Mouse (Mus musculus): ENCODE results near the gene Slc7a8. TPM values are rescaled to one million over a fixed set of nuclear protein-coding genes. Genes with fewer than 3 reads are reported as not detected.

Gene Slc7a8
- polyA plus RNA-seq, 1 experiment from 2014 or later, result 4.4 TPM

GRCm38 (mm10) chr14:54712861-54713260, 68.9 kb downstream of the Slc7a8 start:
- Histone ChIP-seq H3K9me3 (no peaks in the 10 kb centered on the region), H3K27me3 (no peaks in the 10 kb centered on the region), H3K4me1 (0 out of 2 replicates have a peak, but pooled peaks cover 5% of the 10 kb centered on the region), H3K27ac (no peak overlapping the region), H3K36me3 (no peaks in the 10 kb centered on the region), H3K9ac (no peak overlapping the region), H3K4me2 (replicated peaks) (no peak overlapping the region), H3K4me3 (no peak overlapping the region)
- 40% methylated on average over 8 of the region's 8 CpGs for WGBS
- ATAC-seq (ENCODE audit: insufficient number of reproducible peaks, insufficient read depth, low FRiP score, low TSS enrichment), result no peak

GRCm38 (mm10) chr14:54712074-54712473, 69.7 kb downstream of the Slc7a8 start, which contains the start of gene Cebpe:
Gene Cebpe (minus strand): TSS chr14:54712174.
- Histone ChIP-seq H3K4me3 (no peak within 1 kb of the TSS), H3K27me3 (no peaks in the 10 kb centered on the region), H3K9ac (no peak within 1 kb of the TSS), H3K4me2 (replicated peaks) (no peak within 1 kb of the TSS), H3K4me1 (0 out of 2 replicates have a peak, but pooled peaks cover 5% of the 10 kb centered on the region), H3K36me3 (no peaks in the 10 kb centered on the region), H3K9me3 (no peaks in the 10 kb centered on the region), H3K27ac (no peak within 1 kb of the TSS)
- WGBS, result 88% methylated on average over 7 of the region's 7 CpGs
- no peak for ATAC-seq (ENCODE audit: insufficient number of reproducible peaks, insufficient read depth, low FRiP score, low TSS enrichment)

GRCm38 (mm10) chr14:54709054-54709453, 72.7 kb downstream of the Slc7a8 start:
- Histone ChIP-seq H3K4me1 (no peaks in the 10 kb centered on the region), H3K27ac (no peak overlapping the region), H3K36me3 (no peaks in the 10 kb centered on the region), H3K4me3 (no peak overlapping the region), H3K9ac (no peak overlapping the region), H3K27me3 (no peaks in the 10 kb centered on the region), H3K9me3 (no peaks in the 10 kb centered on the region), H3K4me2 (replicated peaks) (no peak overlapping the region)
- no peak for ATAC-seq (ENCODE audit: insufficient number of reproducible peaks, insufficient read depth, low FRiP score, low TSS enrichment)
- 79% methylated on average over 9 of the region's 9 CpGs for WGBS

GRCm38 (mm10) chr14:54706589-54707320, 75.0 kb downstream of the Slc7a8 start:
- H3K9ac ChIP-seq, result no peak overlapping the region
- 56% methylated on average over 17 of the region's 17 CpGs for WGBS

GRCm38 (mm10) chr14:54705844-54706243, 75.9 kb downstream of the Slc7a8 start:
- Histone ChIP-seq H3K9me3 (no peaks in the 10 kb centered on the region), H3K9ac (no peak overlapping the region), H3K4me2 (replicated peaks) (no peak overlapping the region), H3K4me1 (no peaks in the 10 kb centered on the region), H3K36me3 (no peaks in the 10 kb centered on the region), H3K27me3 (0 out of 2 replicates have a peak, but pooled peaks cover 3% of the 10 kb centered on the region), H3K4me3 (no peak overlapping the region), H3K27ac (no peak overlapping the region)
- WGBS, result 49% methylated on average over 5 of the region's 5 CpGs
- ATAC-seq (ENCODE audit: insufficient number of reproducible peaks, insufficient read depth, low FRiP score, low TSS enrichment), result no peak

More at GRCm38 (mm10) chr14:54706589-54707320, 75.0 kb downstream of the Slc7a8 start:
- H3K27me3 ChIP-seq, result 0 out of 2 replicates have a peak, but pooled peaks cover 3% of the 10 kb centered on the region
- no peak overlapping the region for H3K4me2 ChIP-seq (replicated peaks)
- H3K9me3 ChIP-seq, result no peaks in the 10 kb centered on the region
- no peaks in the 10 kb centered on the region for H3K4me1 ChIP-seq
- H3K27ac ChIP-seq, result no peak overlapping the region
- H3K36me3 ChIP-seq, result no peaks in the 10 kb centered on the region
- no peak overlapping the region for H3K4me3 ChIP-seq
- ATAC-seq (ENCODE audit: insufficient number of reproducible peaks, insufficient read depth, low FRiP score, low TSS enrichment), result no peak

- no peaks in the 10 kb centered on the region for H3K9me3 ChIP-seq
- ATAC-seq (ENCODE audit: insufficient number of reproducible peaks, insufficient read depth, low FRiP score, low TSS enrichment), result no peak
- no peak overlapping the region for H3K9ac ChIP-seq
- 71% methylated on average over 10 of the region's 10 CpGs for WGBS
- H3K36me3 ChIP-seq, result no peaks in the 10 kb centered on the region
- H3K4me3 ChIP-seq, result no peak overlapping the region
- H3K4me2 ChIP-seq (replicated peaks), result no peak overlapping the region
- no peaks in the 10 kb centered on the region for H3K4me1 ChIP-seq
- H3K27ac ChIP-seq, result no peak overlapping the region
- 0 out of 2 replicates have a peak, but pooled peaks cover 3% of the 10 kb centered on the region for H3K27me3 ChIP-seq
These were observed 78.5 kb downstream of the Slc7a8 start for GRCm38 (mm10) chr14:54703207-54703606.

GRCm38 (mm10) chr14:54701298-54701697, 80.4 kb downstream of the Slc7a8 start:
- Histone ChIP-seq H3K4me1 (no peaks in the 10 kb centered on the region), H3K9ac (no peak overlapping the region), H3K9me3 (no peaks in the 10 kb centered on the region), H3K4me3 (no peak overlapping the region), H3K27me3 (0 out of 2 replicates have a peak, but pooled peaks cover 3% of the 10 kb centered on the region), H3K4me2 (replicated peaks) (no peak overlapping the region), H3K36me3 (no peaks in the 10 kb centered on the region), H3K27ac (no peak overlapping the region)
- 8% methylated on average over 6 of the region's 6 CpGs for WGBS
- no peak for ATAC-seq (ENCODE audit: insufficient number of reproducible peaks, insufficient read depth, low FRiP score, low TSS enrichment)

GRCm38 (mm10) chr14:54699586-54699985, 82.2 kb downstream of the Slc7a8 start:
- ATAC-seq (ENCODE audit: insufficient number of reproducible peaks, insufficient read depth, low FRiP score, low TSS enrichment), result no peak
- Histone ChIP-seq H3K27me3 (0 out of 2 replicates have a peak, but pooled peaks cover 3% of the 10 kb centered on the region), H3K27ac (no peak overlapping the region), H3K4me3 (no peak overlapping the region), H3K9ac (no peak overlapping the region), H3K4me2 (replicated peaks) (no peak overlapping the region), H3K9me3 (no peaks in the 10 kb centered on the region), H3K36me3 (no peaks in the 10 kb centered on the region), H3K4me1 (no peaks in the 10 kb centered on the region)
- WGBS, result 57% methylated on average over 3 of the region's 3 CpGs

- H3K4me1 ChIP-seq, result no peaks in the 10 kb centered on the region
- H3K27ac ChIP-seq, result no peak within 1 kb of the TSS
- no peak for ATAC-seq (ENCODE audit: insufficient number of reproducible peaks, insufficient read depth, low FRiP score, low TSS enrichment)
- no peak within 1 kb of the TSS for H3K4me2 ChIP-seq (replicated peaks)
- peaks cover 3% of the 10 kb centered on the region; the same call in 1 of the 2 replicates for H3K36me3 ChIP-seq
- 0 out of 2 replicates have a peak, but pooled peaks cover 3% of the 10 kb centered on the region for H3K27me3 ChIP-seq
- H3K9me3 ChIP-seq, result no peaks in the 10 kb centered on the region
- 61% methylated on average over 4 of the region's 4 CpGs for WGBS
- no peak within 1 kb of the TSS for H3K9ac ChIP-seq
- no peak within 1 kb of the TSS for H3K4me3 ChIP-seq
These were observed 83.0 kb downstream of the Slc7a8 start, which contains the start of gene Gm29776 for GRCm38 (mm10) chr14:54698733-54699132. Gene Gm29776 (minus strand): TSS chr14:54698833.

GRCm38 (mm10) chr14:54696752-54697151, 85.0 kb downstream of the Slc7a8 start:
- no peak for ATAC-seq (ENCODE audit: insufficient number of reproducible peaks, insufficient read depth, low FRiP score, low TSS enrichment)

GRCm38 (mm10) chr14:54695042-54695441, 86.7 kb downstream of the Slc7a8 start:
- Histone ChIP-seq H3K4me2 (replicated peaks) (no peak overlapping the region), H3K9me3 (no peaks in the 10 kb centered on the region), H3K4me1 (no peaks in the 10 kb centered on the region), H3K27me3 (no peaks in the 10 kb centered on the region), H3K27ac (no peak overlapping the region), H3K4me3 (no peak overlapping the region), H3K36me3 (peaks cover 25% of the 10 kb centered on the region), H3K9ac (no peak overlapping the region)
- ATAC-seq (ENCODE audit: insufficient number of reproducible peaks, insufficient read depth, low FRiP score, low TSS enrichment), result no peak
- 84% methylated on average over 6 of the region's 6 CpGs for WGBS

More at GRCm38 (mm10) chr14:54696752-54697151, 85.0 kb downstream of the Slc7a8 start:
- no peak overlapping the region for H3K4me3 ChIP-seq
- H3K4me2 ChIP-seq (replicated peaks), result no peak overlapping the region
- H3K9ac ChIP-seq, result no peak overlapping the region
- no peaks in the 10 kb centered on the region for H3K9me3 ChIP-seq
- no peaks in the 10 kb centered on the region for H3K27me3 ChIP-seq
- WGBS, result 71% methylated on average over 4 of the region's 4 CpGs
- no peaks in the 10 kb centered on the region for H3K4me1 ChIP-seq
- H3K27ac ChIP-seq, result no peak overlapping the region
- H3K36me3 ChIP-seq, result peaks cover 15% of the 10 kb centered on the region; the same call in 1 of the 2 replicates

- H3K27ac ChIP-seq, result peak overlapping the region; percentile 96
- H3K36me3 ChIP-seq, result peaks cover 29% of the 10 kb centered on the region
- H3K9ac ChIP-seq, result peak overlapping the region; percentile 71
- peak overlapping the region; percentile 84 for H3K4me3 ChIP-seq
- no peak for ATAC-seq (ENCODE audit: insufficient number of reproducible peaks, insufficient read depth, low FRiP score, low TSS enrichment)
- H3K4me2 ChIP-seq (replicated peaks), result peak overlapping the region; percentile 63
- WGBS, result 7% methylated on average over 8 of the region's 8 CpGs
- peaks cover 20% of the 10 kb centered on the region for H3K4me1 ChIP-seq
- no peaks in the 10 kb centered on the region for H3K9me3 ChIP-seq
- H3K27me3 ChIP-seq, result no peaks in the 10 kb centered on the region
These were observed 94.5 kb downstream of the Slc7a8 start for GRCm38 (mm10) chr14:54687251-54687650.
